Mouse (Mus musculus) frontal cortex, postnatal 25 days (tissue): ENCODE measurements at regions not wholly inside any gene's neighbourhood (a gene's known extent, or its start where the extent isn't known, plus 50 kb on each side); places are given as distances from the start of the nearest gene placed in this dataset.

ENCODE experiments used
- DNase-seq, 2 experiments: peaks; one replicate each; pipeline ENCODE4 v3.0.0; 2022; ENCODE audit warnings: low spot score in 2 of 2

- DNase-seq, result no peak
Measured at GRCm38 (mm10) chr4:153321085-153321484, 161.5 kb downstream of the Ajap1 start.

GRCm38 (mm10) chr4:153320602-153321001, 162.0 kb downstream of the Ajap1 start:
- DNase-seq, result no peak

- DNase-seq, result no peak
Measured at GRCm38 (mm10) chr4:153316964-153317724, 165.5 kb downstream of the Ajap1 start.

- no peak for DNase-seq
Measured at GRCm38 (mm10) chr4:153316519-153316918, 166.1 kb downstream of the Ajap1 start.

- no peak for DNase-seq
Measured at GRCm38 (mm10) chr4:153313961-153314360, 168.7 kb downstream of the Ajap1 start.

- DNase-seq, result no peak
Measured at GRCm38 (mm10) chr4:153311574-153311973, 171.0 kb downstream of the Ajap1 start.

GRCm38 (mm10) chr4:153310641-153311040, 172.0 kb downstream of the Ajap1 start:
- DNase-seq, result no peak

GRCm38 (mm10) chr4:153303521-153303920, 179.1 kb downstream of the Ajap1 start:
- no peak for DNase-seq

- no peak for DNase-seq
Measured at GRCm38 (mm10) chr4:153302855-153303254, 179.8 kb downstream of the Ajap1 start.

GRCm38 (mm10) chr4:153298277-153298676, 184.3 kb downstream of the Ajap1 start:
- no peak for DNase-seq

- DNase-seq, result no peak
Measured at GRCm38 (mm10) chr4:153294828-153295227, 187.8 kb downstream of the Ajap1 start.

- DNase-seq, result no peak
Measured at GRCm38 (mm10) chr4:153293137-153293536, 189.5 kb downstream of the Ajap1 start.

GRCm38 (mm10) chr4:153288362-153288761, 194.2 kb downstream of the Ajap1 start:
- DNase-seq, result no peak

- DNase-seq, result no peak
Measured at GRCm38 (mm10) chr4:153284209-153284608, 198.4 kb downstream of the Ajap1 start.

GRCm38 (mm10) chr4:153276571-153276970, 206.0 kb downstream of the Ajap1 start:
- DNase-seq, result no peak

- no peak for DNase-seq
Measured at GRCm38 (mm10) chr4:153271376-153271775, 211.2 kb downstream of the Ajap1 start.

GRCm38 (mm10) chr4:153263216-153263805, 219.3 kb downstream of the Ajap1 start:
- no peak for DNase-seq

- no peak for DNase-seq
Measured at GRCm38 (mm10) chr4:153260941-153261557, 221.6 kb downstream of the Ajap1 start.

GRCm38 (mm10) chr4:153251943-153252342, 230.7 kb downstream of the Ajap1 start:
- DNase-seq, result no peak

- no peak for DNase-seq
Measured at GRCm38 (mm10) chr4:153251311-153251710, 231.3 kb downstream of the Ajap1 start.

- DNase-seq, result no peak
Measured at GRCm38 (mm10) chr4:153236680-153237079, 245.9 kb downstream of the Ajap1 start.

- no peak for DNase-seq
Measured at GRCm38 (mm10) chr4:153233762-153234161, 248.8 kb downstream of the Ajap1 start.

- no peak for DNase-seq
Measured at GRCm38 (mm10) chr4:153229221-153229620, 253.4 kb downstream of the Ajap1 start.
